Mouse (Mus musculus): Measurements from ENCODE around the gene Rangrf. TPM values are rescaled to one million over a fixed set of nuclear protein-coding genes. Genes with fewer than 3 reads are reported as not detected.
"Not testable (repeated sequence)": the region's sequence is repeated elsewhere in the genome, so short reads cannot be mapped to it uniquely, and the experiment has no call there.

The Rangrf gene
- total RNA-seq (2015) (91.0 and 123 TPM in 2 replicates), total RNA-seq (2017) (46.3 and 54.1 TPM in 2 replicates)

DNA sequence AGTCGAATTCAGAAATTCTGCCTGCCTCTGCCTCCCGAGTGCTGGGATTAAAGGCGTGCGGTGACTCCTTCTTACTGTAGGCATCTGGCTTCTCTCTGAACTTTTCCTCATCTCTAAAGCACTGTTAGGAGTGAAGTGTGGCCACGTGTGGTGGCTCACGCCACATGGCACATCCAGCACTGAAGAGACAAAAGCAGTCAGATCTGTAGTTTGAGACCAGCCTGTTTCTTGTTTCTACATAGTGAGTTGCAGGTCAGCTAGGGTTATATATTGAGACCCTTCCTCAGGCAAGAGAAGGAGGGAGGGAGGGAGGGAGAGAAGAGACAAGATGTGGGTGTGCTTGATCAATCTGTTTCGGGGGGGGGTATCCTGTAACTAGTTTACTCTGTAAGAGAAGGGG is at the start of gene Rangrf:
Gene Rangrf, minus strand, starts transcription at position 101 of the 400 bp plus-strand sequence.
- no peak for ATAC-seq (replicated peaks; ENCODE audit: poor library complexity)

DNA sequence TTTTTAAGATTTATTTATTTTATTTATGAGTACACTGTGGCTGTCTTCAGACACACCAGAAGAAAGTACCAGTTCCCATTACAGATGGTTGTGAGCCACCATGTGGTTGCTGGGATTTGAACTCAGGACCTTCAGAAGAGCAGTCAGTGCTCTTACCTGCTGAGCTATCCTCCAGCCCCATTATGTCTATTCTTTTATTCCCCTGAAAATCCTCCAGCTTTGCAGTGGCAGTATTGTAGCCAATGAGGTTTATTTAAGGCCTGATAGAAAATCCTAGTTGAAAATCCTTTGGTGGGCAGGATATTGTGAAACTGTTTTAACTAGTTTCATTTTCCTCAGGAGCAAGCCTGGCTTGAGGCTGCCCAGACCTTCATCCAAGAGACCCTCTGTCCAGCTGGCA is 45.7 kb upstream of the Rangrf start:
- ATAC-seq (replicated peaks; ENCODE audit: poor library complexity) = no peak

DNA sequence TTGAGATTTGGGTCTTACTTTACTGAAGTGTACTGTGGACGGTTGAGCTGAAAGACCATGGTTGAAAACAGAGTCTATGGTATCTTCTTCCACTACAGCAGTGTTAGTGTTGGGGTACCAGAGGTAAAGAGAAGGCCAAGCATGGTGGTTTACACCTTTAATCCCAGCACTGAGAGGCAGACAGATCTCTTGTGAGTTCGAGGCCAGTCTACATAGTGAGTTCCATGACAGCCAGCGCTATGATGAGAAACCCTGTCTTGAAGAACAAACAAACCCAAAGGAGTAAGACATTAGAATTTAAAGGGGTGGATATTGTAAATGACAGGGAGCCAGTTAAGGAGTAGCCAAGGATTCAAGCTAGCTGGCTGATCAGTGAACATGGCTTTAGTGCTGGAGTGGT is 41.8 kb upstream of the Rangrf start:
- no peak for ATAC-seq (replicated peaks; ENCODE audit: poor library complexity)

DNA sequence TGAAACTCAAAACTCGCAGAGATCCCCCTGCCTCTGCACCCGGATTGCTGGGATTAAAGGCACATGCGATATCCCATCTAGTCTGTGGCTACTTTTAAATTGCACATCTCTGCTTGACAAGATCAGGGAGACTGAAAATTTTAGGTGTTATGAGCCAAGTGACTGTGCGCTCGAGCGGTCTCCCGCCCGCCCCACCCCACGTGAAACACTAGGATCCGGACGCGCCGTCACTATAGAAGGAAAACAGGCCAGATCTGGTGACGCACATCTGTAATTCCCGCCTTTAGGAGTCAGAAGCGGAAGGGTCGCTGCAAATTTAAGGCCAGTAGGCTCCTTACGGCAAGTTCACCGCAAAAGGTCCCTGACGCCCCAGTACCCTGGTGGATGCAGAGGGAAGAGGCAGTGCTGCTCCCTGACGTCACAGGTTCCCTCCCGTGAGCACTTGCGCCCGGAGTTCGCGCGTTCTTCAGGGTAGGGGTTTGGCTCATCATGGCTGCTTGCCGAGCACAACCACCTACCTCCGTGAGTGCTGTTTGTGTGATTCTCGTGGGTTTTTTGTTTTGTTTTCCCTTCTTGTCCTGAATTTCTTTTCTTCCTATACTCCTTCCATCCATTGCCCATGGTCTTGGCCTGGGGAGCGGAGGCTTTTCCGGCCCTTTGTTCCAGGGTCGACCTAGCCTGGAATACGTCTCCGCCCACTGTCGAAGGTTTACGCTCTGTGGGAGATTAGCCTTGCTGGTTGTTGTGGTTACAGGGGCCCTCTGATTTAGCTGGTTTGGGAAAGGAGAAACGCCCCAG is 40.9 kb upstream of the Rangrf start, which contains the start of gene Ctc1:
Gene Ctc1, plus strand, starts transcription at position 268 of the 798 bp plus-strand sequence.
- peak; percentile 92 for ATAC-seq (replicated peaks; ENCODE audit: poor library complexity)

DNA sequence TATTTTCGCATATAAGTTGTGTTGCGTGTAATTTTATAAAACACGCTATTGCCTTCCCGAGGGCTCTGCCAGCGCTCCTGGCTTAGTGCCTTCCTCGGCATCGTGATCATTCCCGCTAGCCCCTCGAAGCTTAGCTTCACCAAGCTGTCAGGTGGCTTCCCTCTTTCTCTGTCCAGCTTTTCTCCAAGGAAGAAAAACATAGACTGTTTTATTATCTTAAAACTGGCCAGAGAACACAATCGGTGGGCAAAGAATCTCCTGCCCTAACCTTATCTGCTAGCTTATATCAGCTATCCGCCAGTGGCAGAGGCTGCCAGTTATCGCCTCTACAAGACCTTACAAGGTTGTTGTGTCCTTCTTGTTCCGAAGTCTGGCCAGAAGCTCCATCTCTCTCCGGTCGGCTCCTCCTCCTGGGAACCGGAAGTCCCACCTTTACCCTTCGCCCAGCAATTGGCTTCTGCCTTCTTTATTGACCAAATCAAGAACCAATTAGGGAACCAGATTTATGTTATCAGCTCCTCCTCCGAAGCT is 37.2 kb upstream of the Rangrf start:
- ATAC-seq (replicated peaks; ENCODE audit: poor library complexity) = peak; percentile 63

DNA sequence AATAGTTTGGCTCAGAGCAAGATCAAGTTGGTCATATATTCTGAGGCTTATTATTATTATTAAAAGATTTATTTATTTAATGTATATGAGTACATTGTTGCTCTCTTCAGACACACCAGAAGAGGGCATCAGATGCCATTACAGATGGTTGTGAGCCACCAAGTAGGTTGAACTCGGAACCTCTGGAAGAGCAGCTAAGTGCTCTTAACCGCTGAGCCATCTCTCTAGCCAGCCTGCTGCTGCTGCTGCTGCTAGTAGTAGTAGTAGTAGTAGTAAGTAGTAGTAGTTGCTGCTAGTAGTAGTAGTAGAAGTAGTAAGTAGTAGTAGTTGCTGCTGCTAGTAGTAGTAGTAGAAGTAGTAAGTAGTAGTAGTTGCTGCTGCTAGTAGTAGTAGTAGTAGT is 36.5 kb upstream of the Rangrf start:
- ATAC-seq (replicated peaks; ENCODE audit: poor library complexity) = not testable (repeated sequence)

DNA sequence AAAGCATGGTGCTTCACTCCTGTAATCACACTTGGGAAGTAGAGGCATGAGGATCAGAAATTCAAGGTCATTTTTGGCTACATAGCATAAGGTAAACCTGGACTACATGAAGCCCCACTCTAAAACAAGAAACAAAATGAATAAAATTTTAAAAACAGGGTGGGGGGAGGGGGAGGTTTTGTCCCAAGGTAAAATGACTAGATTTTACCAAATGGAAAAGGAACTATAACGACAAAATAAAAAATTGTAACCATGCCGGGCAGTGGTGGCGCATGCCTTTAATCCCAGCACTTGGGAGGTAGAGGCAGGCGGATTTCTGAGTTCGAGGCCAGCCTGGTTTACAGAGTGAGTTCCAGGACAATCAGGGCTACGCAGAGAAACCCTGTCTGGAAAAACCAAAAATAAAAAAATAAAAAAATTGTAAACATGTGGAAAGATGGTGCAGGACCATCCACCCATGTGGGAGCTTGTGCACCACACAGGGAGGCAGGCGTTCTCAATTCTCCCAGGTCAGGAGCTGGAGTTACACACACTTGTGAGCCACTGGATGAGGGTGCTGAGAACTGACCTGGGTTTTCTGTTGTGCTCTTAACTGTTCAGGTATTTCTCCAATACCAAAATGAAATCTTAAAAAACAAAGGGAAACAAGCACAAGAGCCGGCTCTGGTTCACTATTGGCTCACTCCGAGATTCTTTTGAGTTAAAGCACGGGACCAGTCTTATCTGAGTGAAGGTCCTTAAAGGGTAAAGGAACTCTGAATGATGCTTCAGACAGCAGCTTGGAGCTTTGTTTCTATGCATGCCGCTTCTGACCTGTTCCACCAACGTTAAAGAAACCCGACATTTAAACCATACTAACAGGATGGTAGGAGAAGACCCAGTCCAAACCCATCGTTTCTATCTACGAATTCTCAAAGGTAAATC is 35.7 kb upstream of the Rangrf start:
- ATAC-seq (replicated peaks; ENCODE audit: poor library complexity) = no peak

DNA sequence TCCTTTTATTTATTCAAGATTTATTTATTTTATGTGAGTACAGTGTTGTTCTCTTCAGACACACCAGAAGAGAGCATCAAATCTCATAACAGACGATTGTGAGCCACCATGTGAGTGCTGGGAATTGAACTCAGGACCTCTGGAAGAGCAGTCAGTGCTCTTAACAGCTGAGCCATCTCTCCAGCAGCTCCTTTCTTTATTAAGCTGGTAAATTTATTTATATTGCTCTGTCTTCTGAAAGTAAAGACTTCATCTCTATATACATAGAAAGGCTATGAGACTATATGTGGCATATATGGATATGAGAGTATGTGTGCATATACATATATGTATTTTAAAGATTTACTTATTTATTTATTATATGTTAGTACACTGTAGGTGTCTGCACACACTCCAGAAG is 34.5 kb upstream of the Rangrf start:
- no peak for ATAC-seq (replicated peaks; ENCODE audit: poor library complexity)

DNA sequence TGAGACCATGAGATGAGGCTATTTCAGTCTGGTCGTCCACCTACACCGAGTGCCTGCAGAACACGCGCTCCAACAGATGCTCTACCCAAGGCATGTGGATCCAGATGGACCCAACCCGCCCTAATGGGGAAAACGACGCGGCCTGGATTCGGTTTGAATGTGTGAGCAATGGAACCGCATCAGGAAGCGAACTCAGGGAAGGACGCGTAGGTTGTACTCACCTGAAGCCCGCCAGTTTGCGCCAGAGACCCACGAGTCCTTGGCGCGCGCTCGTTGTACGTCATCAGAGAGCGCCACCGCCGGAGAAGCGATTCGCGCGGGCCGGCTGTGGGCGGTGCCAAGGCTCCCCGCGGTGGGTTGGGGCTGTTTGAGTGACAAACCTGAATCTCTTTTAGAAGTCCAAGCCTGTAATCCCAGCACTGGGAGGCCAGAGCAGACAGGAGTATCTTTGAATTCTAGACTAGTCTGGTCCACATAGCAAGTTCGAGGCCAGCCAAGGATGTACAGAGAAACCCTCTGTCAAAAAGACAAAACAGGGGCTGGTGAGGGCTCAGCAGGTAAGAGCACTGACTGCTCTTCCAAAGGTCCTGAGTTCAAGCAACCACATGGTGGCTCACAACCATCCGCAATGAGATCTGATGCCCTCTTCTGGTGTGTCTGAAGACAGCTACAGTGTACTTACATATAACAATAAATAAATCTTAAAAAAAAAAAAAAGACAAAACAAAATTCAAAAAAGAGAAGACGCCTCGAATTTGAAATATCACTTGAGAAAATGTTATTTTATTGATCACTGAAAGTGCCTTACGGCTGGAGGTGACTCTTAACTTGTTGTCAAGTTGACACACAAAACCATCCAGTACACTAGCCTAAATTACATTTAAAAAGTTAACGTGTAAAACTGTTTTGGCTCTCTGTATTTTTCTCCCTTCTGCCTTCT is 33.5 kb upstream of the Rangrf start, which contains the start of gene Pfas:
Gene Pfas, minus strand, starts transcription at position 279 of the 940 bp plus-strand sequence.
- peak; percentile 83 for ATAC-seq (replicated peaks; ENCODE audit: poor library complexity)

DNA sequence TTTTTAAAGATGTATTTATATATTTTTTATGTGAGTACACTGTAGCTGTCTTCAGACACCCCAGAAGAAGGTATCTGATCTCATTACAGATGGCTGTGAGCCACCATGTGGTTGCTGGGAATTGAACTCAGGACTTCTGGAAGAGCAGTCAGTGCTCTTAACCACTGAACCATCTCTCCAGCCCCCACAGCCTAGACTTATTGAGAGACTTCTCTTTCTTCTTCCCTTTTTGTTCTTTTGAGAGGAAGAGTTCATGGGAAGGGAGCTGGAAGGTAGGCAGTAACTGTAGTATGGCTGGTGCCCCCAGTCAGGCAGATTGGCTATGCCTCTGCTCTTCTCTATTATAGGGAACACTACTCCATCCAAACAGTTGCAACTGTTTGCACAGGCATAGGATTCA is 31.6 kb upstream of the Rangrf start:
- ATAC-seq (replicated peaks; ENCODE audit: poor library complexity) = not testable (repeated sequence)

DNA sequence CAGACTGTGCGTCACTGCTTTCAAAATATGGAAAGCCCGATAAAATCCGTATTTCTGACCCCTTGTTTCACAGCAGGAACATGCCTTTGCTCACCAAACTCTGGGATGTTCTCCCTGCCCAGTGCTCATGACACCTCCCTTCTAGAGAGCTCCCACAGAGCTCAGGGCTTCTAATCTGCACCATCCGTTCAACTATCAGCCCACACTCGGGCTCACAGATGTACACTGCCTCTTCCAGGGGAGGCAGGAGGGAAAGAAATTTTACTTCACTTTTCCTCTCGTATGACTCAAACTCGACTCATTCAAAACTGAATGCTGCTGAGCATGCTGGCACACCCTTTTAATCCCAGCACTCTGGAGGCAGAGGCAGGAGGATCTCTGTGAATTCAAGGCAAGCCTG is 30.2 kb upstream of the Rangrf start:
- ATAC-seq (replicated peaks; ENCODE audit: poor library complexity) = peak; percentile 51

DNA sequence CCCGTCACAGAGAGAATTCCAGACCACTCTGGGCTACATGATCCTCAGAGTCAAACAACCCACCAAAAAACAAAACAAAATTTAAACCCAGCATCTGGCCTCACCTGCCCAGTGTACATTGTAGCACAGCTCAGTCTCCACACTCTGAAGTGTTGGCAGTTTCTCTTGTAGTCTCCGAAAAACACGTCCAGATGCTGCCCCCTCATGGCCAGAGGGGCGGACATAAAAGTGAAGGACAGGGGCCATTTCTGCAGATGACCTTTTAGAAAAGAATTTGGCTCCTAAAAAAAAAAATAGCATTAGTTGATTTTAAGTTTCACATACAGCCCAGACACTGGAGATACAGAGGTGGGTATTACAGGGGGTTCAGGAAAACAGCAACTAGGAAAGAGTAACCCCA is 28.6 kb upstream of the Rangrf start:
- ATAC-seq (replicated peaks; ENCODE audit: poor library complexity) = no peak

DNA sequence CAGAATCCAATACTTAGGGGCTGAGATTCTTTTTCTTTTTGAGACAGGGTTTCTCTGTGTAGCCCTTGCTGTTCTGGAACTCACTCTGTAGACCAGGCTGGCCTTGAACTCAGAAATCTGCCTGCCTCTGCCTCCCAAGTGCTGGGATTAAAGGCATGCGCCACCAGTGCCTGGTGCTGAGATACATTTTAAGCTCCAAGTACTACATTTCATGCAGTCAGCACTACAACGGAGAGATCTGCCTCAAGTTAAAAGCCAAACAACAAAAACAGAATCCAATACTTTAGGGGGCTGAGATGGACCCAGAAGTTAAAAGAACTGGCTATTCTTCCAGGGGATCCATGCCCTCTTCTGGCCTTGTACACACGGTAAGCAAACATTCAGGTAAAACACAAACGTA is 27.8 kb upstream of the Rangrf start:
- not testable (repeated sequence) for ATAC-seq (replicated peaks; ENCODE audit: poor library complexity)

DNA sequence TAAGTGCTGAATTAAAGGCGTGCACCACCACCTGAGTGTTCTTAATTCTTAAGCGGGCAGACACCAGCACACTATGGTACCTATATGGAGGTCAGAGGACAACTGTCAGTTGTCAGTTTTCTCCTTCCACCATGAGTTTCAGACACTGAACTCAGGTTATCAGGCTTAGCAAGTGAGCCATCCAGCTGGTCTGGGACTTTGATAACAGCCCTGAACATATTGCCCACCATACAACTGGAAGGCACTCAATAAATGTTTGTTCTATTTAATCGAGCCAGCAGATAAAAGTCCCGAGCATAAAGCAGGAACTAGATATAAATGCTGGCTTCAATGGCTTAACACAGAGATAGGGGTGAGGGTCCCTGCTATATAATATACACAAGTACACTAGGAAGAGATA is 22.1 kb upstream of the Rangrf start:
- peak; percentile 61 for ATAC-seq (replicated peaks; ENCODE audit: poor library complexity)

DNA sequence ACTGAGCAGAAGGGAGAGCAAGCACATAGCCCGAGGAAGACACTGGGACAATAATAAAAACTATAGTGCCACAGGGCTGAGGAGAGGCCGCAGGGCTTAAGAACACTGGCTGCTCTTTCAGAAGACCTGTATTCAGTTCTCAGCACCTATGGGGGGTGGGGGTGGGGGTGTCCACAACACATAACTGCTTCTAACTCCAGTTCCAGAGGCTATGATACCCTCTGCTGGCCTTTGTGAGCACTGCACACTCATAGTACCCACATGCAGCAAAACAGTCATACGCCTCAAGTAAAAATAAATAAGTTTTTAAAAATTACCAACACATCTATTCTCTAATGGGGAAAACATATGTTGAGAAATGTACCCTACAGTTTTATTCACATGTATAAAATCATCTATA is 19.4 kb upstream of the Rangrf start:
- ATAC-seq (replicated peaks; ENCODE audit: poor library complexity) = peak; percentile 65; the same call in 1 of the 2 replicates

DNA sequence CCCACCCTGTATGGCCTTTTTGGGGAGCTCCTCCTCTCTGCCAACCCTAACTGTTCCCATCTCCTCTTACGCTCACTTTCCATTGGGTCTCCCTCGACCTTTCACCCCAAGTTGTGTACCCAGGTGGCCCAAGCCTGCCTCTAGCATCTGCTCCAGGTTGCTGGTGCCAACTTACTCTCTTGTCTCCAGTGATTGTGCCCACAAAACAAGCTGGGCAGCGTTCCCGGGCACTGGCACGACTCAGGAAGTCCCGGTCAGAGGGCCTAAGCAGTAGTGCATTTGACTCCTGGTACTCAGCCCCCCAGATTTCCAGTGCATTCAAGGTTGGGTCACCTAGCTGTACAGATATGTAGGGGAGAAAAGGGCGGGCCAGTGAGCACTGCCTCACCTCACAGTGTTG is 18.1 kb upstream of the Rangrf start:
- ATAC-seq (replicated peaks; ENCODE audit: poor library complexity) = no peak

DNA sequence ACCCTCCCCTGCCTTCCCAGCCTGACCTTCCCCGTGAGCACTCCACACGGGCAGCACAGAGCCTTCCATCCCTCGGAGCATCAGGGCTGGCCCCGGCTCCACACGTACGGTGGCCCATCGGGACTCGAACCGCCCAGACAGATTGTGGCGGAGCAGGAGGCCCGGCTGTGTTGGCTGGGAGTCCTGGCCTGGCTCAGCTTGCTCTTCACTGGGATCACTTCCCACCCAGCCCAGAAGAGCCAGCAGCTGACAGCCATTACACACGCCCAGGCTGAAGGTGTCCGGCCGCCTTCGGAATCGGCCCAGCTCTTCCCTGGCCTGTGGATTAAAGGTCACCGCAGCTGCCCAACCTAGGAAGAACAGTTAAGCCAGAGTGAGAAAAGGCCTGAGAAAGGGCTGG is 13.4 kb upstream of the Rangrf start:
- ATAC-seq (replicated peaks; ENCODE audit: poor library complexity) = no peak

DNA sequence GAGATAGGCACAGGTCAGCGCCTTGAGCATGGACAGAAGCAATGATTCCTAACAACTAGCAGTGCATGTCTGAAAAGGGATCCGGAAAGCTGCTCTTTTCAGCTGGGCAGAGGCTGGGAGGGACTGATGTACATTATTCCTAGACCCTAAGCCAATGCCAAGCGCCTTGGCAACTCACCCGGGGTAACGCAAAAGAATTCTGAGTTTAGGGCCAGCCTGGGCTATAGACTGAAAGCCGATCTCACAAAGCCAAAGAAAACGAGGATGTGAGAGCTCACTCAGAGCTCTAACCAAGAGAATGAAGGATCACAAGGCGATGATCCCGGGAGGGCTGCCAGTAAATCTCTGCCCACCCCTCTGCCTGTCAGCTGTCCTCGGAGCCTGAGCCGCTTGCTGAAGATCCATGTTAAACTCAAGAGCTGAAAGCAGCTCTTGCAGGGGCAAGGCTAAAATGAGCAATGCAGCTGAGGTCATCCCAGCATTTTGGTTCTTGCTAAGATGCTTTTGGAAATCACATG is 12.4 kb upstream of the Rangrf start:
- no peak for ATAC-seq (replicated peaks; ENCODE audit: poor library complexity)

DNA sequence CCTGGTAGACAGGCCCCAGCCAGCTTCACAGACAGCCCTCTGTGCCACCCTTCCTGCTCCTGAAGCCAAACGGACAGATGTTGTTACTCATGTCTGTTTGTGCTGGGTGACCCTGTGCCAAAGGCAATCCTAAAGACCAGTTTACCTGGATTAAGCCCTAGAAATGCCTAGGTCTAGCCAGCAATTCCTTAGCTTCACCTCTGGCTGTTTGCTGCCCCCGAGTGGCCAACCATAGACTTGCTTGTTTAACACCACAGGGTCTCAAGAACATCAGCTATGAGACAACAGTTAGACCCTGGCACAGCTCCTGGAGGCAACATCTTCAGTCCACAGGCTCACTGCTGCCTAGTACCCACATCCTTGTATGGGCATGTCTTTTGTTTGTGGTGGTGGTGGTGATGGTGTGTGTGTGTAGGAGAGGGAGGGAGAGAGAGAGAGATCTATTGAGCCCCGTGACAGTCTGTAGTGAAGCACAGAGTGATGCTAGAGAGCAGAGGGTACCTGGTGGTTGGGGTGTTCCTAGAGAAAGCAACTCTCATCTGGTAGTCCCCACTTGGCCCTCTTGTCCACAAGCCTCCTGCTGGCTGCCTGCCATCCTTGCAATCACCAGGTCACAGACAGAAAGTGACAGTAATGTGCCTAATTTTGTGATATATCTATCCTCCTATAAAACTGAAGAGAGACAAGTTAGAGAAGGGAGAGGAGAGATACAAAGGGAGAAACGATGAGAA is 7.8 kb upstream of the Rangrf start:
- peak; percentile 77 for ATAC-seq (replicated peaks; ENCODE audit: poor library complexity)
